ENCODE assay signal across 9 mouse cellular contexts in the genomic region with DNA sequence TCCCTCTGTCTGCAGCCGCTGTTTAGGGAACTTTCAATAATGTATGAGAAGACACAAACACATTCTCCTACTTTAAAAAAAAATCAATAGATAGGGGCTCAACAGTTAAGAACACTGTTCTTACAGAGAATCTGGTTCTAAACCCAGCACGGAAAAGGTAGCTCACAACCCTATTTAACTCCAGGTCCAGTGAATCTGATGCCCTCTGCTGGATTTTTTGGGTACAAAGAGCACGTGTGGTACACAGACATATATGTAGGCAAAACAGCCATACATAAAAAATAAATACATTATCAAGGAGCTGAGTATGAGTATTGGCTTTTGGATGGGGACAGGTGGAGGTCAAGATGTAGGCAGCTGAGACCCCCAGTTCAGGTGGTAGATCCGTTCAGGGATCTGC. TPM values are rescaled to one million over a fixed set of nuclear protein-coding genes. Genes with fewer than 3 reads are reported as not detected.
DNase-seq lines count a peak whose midpoint lies in the region; ATAC-seq and TF ChIP-seq lines count a peak whose summit lies in the region.
"Had no signal": no experiment of that assay in that cellular context is flagged by ENCODE, and none has a peak within 500 bp of the region (broad histone marks: within the 10 kb centered on the region; RNA-seq: fewer than 3 reads in every experiment).

No protein-coding gene starts in this region.

- no peak overlapping the region for H3K9ac ChIP-seq in forebrain, embryonic 14.5 days (ENCODE audit: low read length)
- H3K9ac ChIP-seq in forebrain, embryonic 16.5 days (replicated peaks; ENCODE audit: low read depth, low read length): no peak overlapping the region
- no peak overlapping the region for H3K9ac ChIP-seq in liver, embryonic 14.5 days (replicated peaks)
- no peak overlapping the region for H3K9ac ChIP-seq in liver, embryonic 12.5 days

- H3K4me3 ChIP-seq in forebrain, embryonic 14.5 days (ENCODE audit: low read depth, low read length): no peak overlapping the region
- H3K4me3 ChIP-seq in forebrain, embryonic 16.5 days (replicated peaks; ENCODE audit: low read length): no peak overlapping the region
- H3K4me3 ChIP-seq in liver, embryonic 14.5 days (ENCODE audit: insufficient read depth in 1 of 2, low read depth in 2 of 2, low read length in 2 of 2): no peak overlapping the region
- no peak overlapping the region for H3K4me3 ChIP-seq in liver, embryonic 12.5 days

- H3K36me3 ChIP-seq in forebrain, embryonic 14.5 days (ENCODE audit: control insufficient read depth, insufficient read depth, low read length): no peaks in the 10 kb centered on the region
- H3K36me3 ChIP-seq in forebrain, embryonic 16.5 days (ENCODE audit: control insufficient read depth, insufficient read depth): no peaks in the 10 kb centered on the region
- H3K36me3 ChIP-seq in liver, embryonic 14.5 days (replicated peaks; ENCODE audit: control insufficient read depth, insufficient read depth, low read depth): no peaks in the 10 kb centered on the region
- H3K36me3 ChIP-seq in liver, embryonic 12.5 days: no peaks in the 10 kb centered on the region

- H3K4me2 ChIP-seq in forebrain, embryonic 14.5 days (ENCODE audit: low read length): no peak overlapping the region
- no peak overlapping the region for H3K4me2 ChIP-seq in forebrain, embryonic 16.5 days (ENCODE audit: low read length)
- no peak overlapping the region for H3K4me2 ChIP-seq in liver, embryonic 14.5 days (ENCODE audit: low read depth)
- H3K4me2 ChIP-seq in liver, embryonic 12.5 days: no peak overlapping the region

- no peak overlapping the region for H3K27ac ChIP-seq in forebrain, embryonic 14.5 days (ENCODE audit: low read depth, low read length)
- no peak overlapping the region for H3K27ac ChIP-seq in forebrain, embryonic 16.5 days (ENCODE audit: low read length)
- no peak overlapping the region for H3K27ac ChIP-seq in liver, embryonic 14.5 days
- H3K27ac ChIP-seq in liver, embryonic 12.5 days: no peak overlapping the region
- H3K27ac ChIP-seq: macrophage had no signal

- H3K4me1 ChIP-seq in forebrain, embryonic 14.5 days (ENCODE audit: control insufficient read depth, insufficient read depth, low read length): no peaks in the 10 kb centered on the region
- H3K4me1 ChIP-seq in forebrain, embryonic 16.5 days (replicated peaks; ENCODE audit: control insufficient read depth, insufficient read depth, low read length): peaks cover 6% of the 10 kb centered on the region
- H3K4me1 ChIP-seq in liver, embryonic 14.5 days (replicated peaks; ENCODE audit: control insufficient read depth in 2 of 2, insufficient read depth in 2 of 2, low read length in 1 of 2): peaks cover 0 to 2% of the 10 kb centered on the region in 2 experiments; a peak in 1 of 4 replicates
- H3K4me1 ChIP-seq in liver, embryonic 12.5 days: 0 out of 2 replicates have a peak, but pooled peaks cover 5% of the 10 kb centered on the region

- no peak for TF ChIP-seq EP300 in liver, embryonic 14.5 days (IDR thresholded peaks at IDR 0.05; ENCODE audit: low read depth)

- no peak for ATAC-seq in forebrain, embryonic 14.5 days
- ATAC-seq in forebrain, embryonic 16.5 days: no peak
- no peak for ATAC-seq in liver, embryonic 14.5 days (ENCODE audit: insufficient read depth)
- no peak for ATAC-seq in liver, embryonic 12.5 days
- ATAC-seq in monocyte, adult 5-6 weeks (replicated peaks; ENCODE audit: insufficient number of reproducible peaks, low FRiP score, low TSS enrichment, poor library complexity, severe bottlenecking): no peak

- peak; percentile 76 for DNase-seq in forebrain, embryonic 14.5 days (ENCODE audit: low spot score)
- DNase-seq in liver, embryonic 14.5 days (ENCODE audit: low read depth in 3 of 3, low spot score in 3 of 3): peak; percentile 10 to 16 (median 14)
- peak; percentile 72 for DNase-seq in brain, adult 2 months (ENCODE audit: low read depth, low spot score)
- DNase-seq in kidney, postnatal 4 days: peak; percentile 31 to 48
- DNase-seq in ovary, postnatal 10 days (ENCODE audit: low spot score): no peak

- peak; percentile 31; the same call in 1 of the 2 replicates for TF ChIP-seq CTCF in liver, embryonic 14.5 days (IDR thresholded peaks at IDR 0.05; ENCODE audit: low read depth)

- H3K9me3 ChIP-seq in forebrain, embryonic 14.5 days (replicated peaks; ENCODE audit: control insufficient read depth, low read length): no peaks in the 10 kb centered on the region
- H3K9me3 ChIP-seq in forebrain, embryonic 16.5 days (ENCODE audit: control insufficient read depth, low read length): no peaks in the 10 kb centered on the region
- no peaks in the 10 kb centered on the region for H3K9me3 ChIP-seq in liver, embryonic 14.5 days (ENCODE audit: control insufficient read depth, low read length)
- H3K9me3 ChIP-seq in liver, embryonic 12.5 days (replicated peaks): no peaks in the 10 kb centered on the region

- H3K27me3 ChIP-seq in forebrain, embryonic 14.5 days (replicated peaks; ENCODE audit: control insufficient read depth, insufficient read depth, low read length): no peaks in the 10 kb centered on the region
- no peaks in the 10 kb centered on the region for H3K27me3 ChIP-seq in forebrain, embryonic 16.5 days (replicated peaks; ENCODE audit: control insufficient read depth, insufficient read depth, low read length)
- H3K27me3 ChIP-seq in liver, embryonic 14.5 days (ENCODE audit: control insufficient read depth, insufficient read depth, low read length): no peaks in the 10 kb centered on the region
- H3K27me3 ChIP-seq in liver, embryonic 12.5 days (replicated peaks): 0 out of 2 replicates have a peak, but pooled peaks cover 5% of the 10 kb centered on the region

- 51% methylated on average over 4 of the region's 4 CpGs for WGBS in forebrain, embryonic 14.5 days
- WGBS in forebrain, embryonic 16.5 days: 53% methylated on average over 4 of the region's 4 CpGs
- WGBS in liver, embryonic 14.5 days (ENCODE audit: insufficient replicate concordance): 34% methylated on average over 4 of the region's 4 CpGs
- WGBS in liver, embryonic 12.5 days (ENCODE audit: insufficient replicate concordance): 40% methylated on average over 4 of the region's 4 CpGs

RNA-seq across cellular contexts. Expression of gene Osbpl11, which starts 29.9 kb away (rescaled TPM):
- polyA plus RNA-seq in forebrain, embryonic 14.5 days (2014; fragmentation: Nextera tagmentation; extraction: Ambion mirVana): 14.3 and 16.4 TPM in 2 replicates
- 16.7 and 18.1 TPM in 2 replicates for polyA plus RNA-seq in forebrain, embryonic 16.5 days (2015; fragmentation: Nextera tagmentation; extraction: Ambion mirVana)
- 3.1 and 3.3 TPM in 2 replicates for polyA plus RNA-seq in liver, embryonic 14.5 days (2012; rRNA removed)
- polyA plus RNA-seq in liver, embryonic 14.5 days (2014; fragmentation: Nextera tagmentation; extraction: Ambion mirVana): 4.3 and 5.5 TPM in 2 replicates
- 11.0 and 11.2 TPM in 2 replicates for polyA plus RNA-seq in liver, embryonic 12.5 days (2016; fragmentation: Nextera tagmentation; extraction: Ambion mirVana)
- 28.0 to 41.0 TPM (median 29.8 TPM) in 3 replicates for total RNA-seq in monocyte, adult 5-6 weeks (2017)
